Mouse (Mus musculus) forebrain, embryonic 16.5 days (tissue): ENCODE data around the gene Hnrnpdl. TPM values are rescaled to one million over a fixed set of nuclear protein-coding genes. Genes with fewer than 3 reads are reported as not detected.

ENCODE experiments used
- ATAC-seq: fragments of 200-750 bp; cut with Nextera tagmentation; 2 replicates; pipeline ENCODE4 v1.8.0; 2017; ENCODE audit warnings: mild to moderate bottlenecking, moderate library complexity
- H3K27ac ChIP-seq: fragments of 300-500 bp; sonication (generic); 2 replicates; pipeline ENCODE4 v1.5.1; 2014; ENCODE audit warnings: low read length, control low read depth
- H3K27me3 ChIP-seq: fragments of 300-500 bp; sonication (generic); replicated peaks from 2 replicates; pipeline ENCODE4 v1.6.1; 2014; ENCODE audit warnings: low read length; ENCODE audit not compliant: control insufficient read depth, insufficient read depth
- H3K36me3 ChIP-seq: fragments of 300-500 bp; sonication (generic); 2 replicates; pipeline ENCODE4 v1.6.1; 2014; ENCODE audit not compliant: control insufficient read depth, insufficient read depth
- H3K4me1 ChIP-seq: fragments of 300-500 bp; sonication (generic); replicated peaks from 2 replicates; pipeline ENCODE4 v1.6.1; 2014; ENCODE audit warnings: low read length; ENCODE audit not compliant: control insufficient read depth, insufficient read depth
- H3K4me2 ChIP-seq: fragments of 300-500 bp; sonication (generic); 2 replicates; pipeline ENCODE4 v1.6.1; 2014; ENCODE audit warnings: mild to moderate bottlenecking, low read length, control low read depth
- H3K4me3 ChIP-seq: fragments of 300-500 bp; sonication (generic); replicated peaks from 2 replicates; pipeline ENCODE4 v1.5.1; 2014; ENCODE audit warnings: mild to moderate bottlenecking, low read length, control low read depth
- H3K9ac ChIP-seq: fragments of 300-500 bp; sonication (generic); replicated peaks from 2 replicates; pipeline ENCODE4 v1.6.1; 2014; ENCODE audit warnings: low read depth, low read length, control low read depth
- H3K9me3 ChIP-seq: fragments of 300-500 bp; sonication (generic); 2 replicates; pipeline ENCODE4 v1.6.1; 2016; ENCODE audit warnings: low read length; ENCODE audit not compliant: control insufficient read depth
- WGBS: fragments of 180-500 bp; shearing (Covaris S2); extraction: QIAGEN DNeasy Blood & Tissue Kit; methylation state at CpG from one replicate; pipeline ENCODE4 v1.1.7; 2014; 5-methylcytosine and 5-hydroxymethylcytosine counted together
- polyA plus RNA-seq: library from polyadenylated mRNA; unstranded; fragments of >200 nt; fragmentation: Nextera tagmentation; extraction: Ambion mirVana; gene quantifications from 2 replicates; pipeline ENCODE4 v1.2.1, GENCODE M21; 2015

Hnrnpdl gene
- 246 and 250 TPM in 2 replicates for polyA plus RNA-seq

DNA sequence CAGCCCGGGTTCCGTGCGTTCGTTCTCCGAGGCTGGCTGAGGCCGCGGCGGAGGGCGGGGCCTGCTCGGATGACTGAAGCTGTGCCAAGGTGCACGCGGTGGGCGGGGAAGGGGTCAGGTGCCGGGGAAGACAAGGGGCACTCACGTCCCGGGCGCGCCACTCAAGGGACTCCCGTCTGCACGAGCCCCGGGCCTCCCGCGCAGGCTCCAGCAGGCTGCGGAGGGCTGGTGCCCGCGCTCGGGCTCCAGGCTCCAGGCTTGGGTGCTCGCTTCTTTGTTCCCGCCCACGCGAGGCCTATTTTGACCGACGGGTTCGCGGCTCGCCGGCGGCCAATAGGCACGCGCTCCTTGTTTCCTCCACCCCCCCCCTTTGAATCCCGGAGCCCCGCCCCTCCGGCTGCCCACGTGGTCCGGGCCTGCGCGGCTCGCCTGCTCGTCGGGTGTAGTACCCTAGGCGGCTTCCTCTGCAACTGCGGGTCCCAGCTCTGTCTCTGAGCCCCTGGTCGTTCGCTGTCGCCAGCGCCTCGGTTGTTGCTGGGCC, at the start of gene Hnrnpdl, which contains the start of gene Enoph1:
Hnrnpdl (minus strand) TSS at position 63 of the 541 bp plus-strand sequence.
Enoph1 (plus strand) TSS at position 384 of the 541 bp plus-strand sequence.
- peak; percentile 87 for ATAC-seq

DNA sequence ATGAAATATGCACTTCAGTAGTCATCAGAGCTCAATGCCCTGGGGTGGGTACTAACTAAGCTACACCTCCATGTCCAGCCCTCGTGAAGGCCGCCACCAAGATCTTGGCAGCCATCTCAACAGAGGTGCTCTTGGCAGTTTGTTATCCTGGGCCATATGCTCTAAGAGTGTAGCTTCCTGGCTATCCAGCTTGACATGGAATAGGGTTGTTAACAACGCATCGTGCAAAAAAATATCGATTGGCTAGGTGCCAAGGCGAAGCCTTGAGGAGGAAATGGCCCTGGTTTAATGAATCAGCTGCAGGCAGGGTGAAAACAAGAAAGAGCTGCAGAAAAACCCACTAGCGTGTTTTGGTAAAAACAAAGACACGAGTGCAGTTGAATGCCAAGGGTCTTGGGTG, 45.6 kb upstream of the Hnrnpdl start:
- 31% methylated on average over 8 of the region's 8 CpGs for WGBS
- Histone ChIP-seq H3K36me3 (no peaks in the 10 kb centered on the region), H3K27me3 (no peaks in the 10 kb centered on the region), H3K9ac (no peak overlapping the region), H3K4me1 (peaks cover 26% of the 10 kb centered on the region), H3K4me3 (no peak overlapping the region), H3K4me2 (no peak overlapping the region), H3K27ac (peak overlapping the region; percentile 60), H3K9me3 (no peaks in the 10 kb centered on the region)
- ATAC-seq, result peak; percentile 66

More for the DNA sequence above, at the start of gene Hnrnpdl, which contains the start of gene Enoph1:
- WGBS, result under 1% methylated on average over 52 of the region's 57 CpGs
- peak within 1 kb of the TSS; percentile 100 for H3K27ac ChIP-seq
- H3K9me3 ChIP-seq, result no peaks in the 10 kb centered on the region
- H3K4me2 ChIP-seq, result peak within 1 kb of the TSS; percentile 70
- H3K4me3 ChIP-seq, result peak within 1 kb of the TSS; percentile 97
- H3K27me3 ChIP-seq, result no peaks in the 10 kb centered on the region
- peaks cover 7% of the 10 kb centered on the region for H3K36me3 ChIP-seq
- H3K9ac ChIP-seq, result peak within 1 kb of the TSS; percentile 100
- peaks cover 46% of the 10 kb centered on the region for H3K4me1 ChIP-seq

DNA sequence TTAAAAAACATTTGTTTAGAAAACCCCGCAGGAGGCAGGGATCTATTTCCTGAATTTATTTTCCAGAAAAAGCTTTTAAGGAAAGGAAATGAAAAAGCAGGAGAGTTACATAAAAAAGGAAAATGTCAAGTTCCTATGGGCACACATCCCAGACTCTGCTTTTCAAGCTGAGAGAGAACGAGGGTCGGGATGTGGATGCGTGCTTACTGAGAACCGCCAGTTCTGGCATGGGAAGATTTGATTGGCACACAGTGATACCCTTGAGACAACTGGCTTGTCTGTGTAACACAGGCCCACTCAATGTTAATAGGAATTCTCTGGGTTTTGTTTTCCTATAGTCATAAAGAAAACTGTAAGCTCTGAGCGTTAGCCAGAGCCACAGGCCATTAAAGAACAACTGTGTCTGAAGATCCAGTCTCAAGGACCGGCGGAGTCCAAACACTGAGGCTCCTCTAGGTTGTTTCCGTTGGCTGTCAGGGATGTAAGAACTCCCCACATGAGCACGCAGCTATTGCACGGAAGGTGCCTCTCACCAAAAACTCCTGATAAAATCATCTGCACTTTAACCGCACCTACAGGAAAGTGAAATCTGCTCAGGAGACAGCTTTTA, 44.6 kb upstream of the Hnrnpdl start:
- Histone ChIP-seq H3K36me3 (no peaks in the 10 kb centered on the region), H3K27me3 (no peaks in the 10 kb centered on the region), H3K4me1 (peaks cover 29% of the 10 kb centered on the region), H3K4me2 (no peak overlapping the region), H3K9me3 (no peaks in the 10 kb centered on the region), H3K27ac (peak overlapping the region; percentile 75), H3K4me3 (no peak overlapping the region), H3K9ac (0 out of 2 replicates have a peak overlapping the region, but pooled peaks have one; percentile 22)
- WGBS, result 25% methylated on average over 12 of the region's 12 CpGs
- ATAC-seq, result 0 out of 2 replicates have a peak, but pooled peaks have one; percentile 38

- H3K27me3 ChIP-seq, result no peaks in the 10 kb centered on the region
- H3K27ac ChIP-seq, result no peak overlapping the region
- no peak for ATAC-seq
- H3K36me3 ChIP-seq, result no peaks in the 10 kb centered on the region
- H3K9me3 ChIP-seq, result no peaks in the 10 kb centered on the region
- peaks cover 29% of the 10 kb centered on the region for H3K4me1 ChIP-seq
- H3K4me2 ChIP-seq, result no peak overlapping the region
- H3K9ac ChIP-seq, result no peak overlapping the region
- no peak overlapping the region for H3K4me3 ChIP-seq
- WGBS, result 94% methylated on average over 4 of the region's 4 CpGs
These were observed 42.5 kb upstream of the Hnrnpdl start for GRCm38 (mm10) chr5:100082006-100082405.

DNA sequence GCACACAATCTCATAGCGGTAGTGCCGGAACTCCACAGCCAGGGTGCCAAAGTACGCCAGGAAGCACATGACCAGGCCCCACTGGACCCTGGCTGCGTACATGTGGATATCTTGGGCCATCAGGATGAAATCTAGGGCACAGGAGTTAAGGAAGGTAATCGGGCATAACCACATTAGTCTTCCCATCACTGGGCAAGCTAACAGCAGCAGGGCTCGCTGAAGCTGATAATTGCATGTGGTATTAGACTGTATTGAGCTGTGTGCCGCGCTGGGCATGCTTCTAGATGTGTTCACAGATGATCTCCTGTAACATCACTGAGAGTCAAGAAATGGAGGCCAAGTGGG, 40.4 kb upstream of the Hnrnpdl start:
- Histone ChIP-seq H3K9me3 (no peaks in the 10 kb centered on the region), H3K9ac (no peak overlapping the region), H3K4me1 (peaks cover 18% of the 10 kb centered on the region), H3K27ac (no peak overlapping the region), H3K4me3 (no peak overlapping the region), H3K4me2 (no peak overlapping the region), H3K36me3 (no peaks in the 10 kb centered on the region), H3K27me3 (no peaks in the 10 kb centered on the region)
- 73% methylated on average over 8 of the region's 8 CpGs for WGBS
- ATAC-seq, result no peak

GRCm38 (mm10) chr5:100079040-100079930, 39.8 kb upstream of the Hnrnpdl start:
- Histone ChIP-seq H3K4me1 (peaks cover 14% of the 10 kb centered on the region), H3K27ac (no peak overlapping the region)
- peak; percentile 45 for ATAC-seq

DNA sequence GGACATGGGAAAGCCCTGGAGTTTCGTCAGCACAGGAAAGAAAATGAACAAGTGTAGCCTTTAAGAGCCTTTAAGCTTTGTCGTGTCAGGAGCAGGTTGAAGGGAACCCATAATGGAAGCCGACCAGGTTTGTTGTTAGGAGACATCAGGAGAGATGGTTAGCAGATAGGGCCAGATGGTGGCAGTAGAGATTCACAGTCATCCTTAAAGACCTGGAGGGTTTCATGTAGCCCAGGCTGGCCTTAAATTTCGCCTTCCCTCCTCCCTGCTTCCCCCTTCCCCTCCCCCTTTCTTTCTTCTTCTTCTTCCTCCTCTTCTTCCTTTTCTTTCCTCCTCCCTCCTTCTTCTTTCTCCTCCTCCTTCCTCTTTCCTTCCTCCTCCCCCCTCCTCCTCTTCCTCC, 35.1 kb upstream of the Hnrnpdl start:
- H3K27me3 ChIP-seq, result no peaks in the 10 kb centered on the region
- H3K36me3 ChIP-seq, result no peaks in the 10 kb centered on the region
- 67% methylated on average over 4 of the region's 4 CpGs for WGBS
- H3K4me2 ChIP-seq, result no peak overlapping the region
- no peaks in the 10 kb centered on the region for H3K9me3 ChIP-seq
- H3K27ac ChIP-seq, result no peak overlapping the region
- H3K4me3 ChIP-seq, result no peak overlapping the region
- no peak for ATAC-seq
- H3K4me1 ChIP-seq, result peaks cover 4% of the 10 kb centered on the region
- H3K9ac ChIP-seq, result no peak overlapping the region

More at GRCm38 (mm10) chr5:100079040-100079930, 39.8 kb upstream of the Hnrnpdl start:
- Histone ChIP-seq H3K4me2 (peak overlapping the region; percentile 35), H3K4me3 (peak overlapping the region; percentile 6), H3K36me3 (no peaks in the 10 kb centered on the region), H3K9ac (peak overlapping the region; percentile 0; the same call in 1 of the 2 replicates), H3K9me3 (no peaks in the 10 kb centered on the region), H3K27me3 (no peaks in the 10 kb centered on the region)
- 37% methylated on average over 36 of the region's 36 CpGs for WGBS

- WGBS, result 20% methylated on average over 9 of the region's 9 CpGs
- no peak overlapping the region for H3K4me2 ChIP-seq
These were observed 33.1 kb upstream of the Hnrnpdl start for GRCm38 (mm10) chr5:100072557-100072956.

GRCm38 (mm10) chr5:100071541-100071940, 32.1 kb upstream of the Hnrnpdl start:
- Histone ChIP-seq H3K36me3 (0 out of 2 replicates have a peak, but pooled peaks cover 4% of the 10 kb centered on the region), H3K9me3 (no peaks in the 10 kb centered on the region), H3K9ac (no peak overlapping the region), H3K4me2 (no peak overlapping the region), H3K4me3 (no peak overlapping the region), H3K27ac (no peak overlapping the region), H3K27me3 (no peaks in the 10 kb centered on the region), H3K4me1 (0 out of 2 replicates have a peak, but pooled peaks cover 3% of the 10 kb centered on the region)
- 86% methylated on average over 5 of the region's 5 CpGs for WGBS
- ATAC-seq, result no peak

More at GRCm38 (mm10) chr5:100072557-100072956, 33.1 kb upstream of the Hnrnpdl start:
- Histone ChIP-seq H3K4me1 (no peaks in the 10 kb centered on the region; the same call in 1 of the 2 replicates), H3K9me3 (no peaks in the 10 kb centered on the region), H3K36me3 (0 out of 2 replicates have a peak, but pooled peaks cover 3% of the 10 kb centered on the region), H3K9ac (no peak overlapping the region), H3K27ac (no peak overlapping the region), H3K4me3 (no peak overlapping the region), H3K27me3 (no peaks in the 10 kb centered on the region)
- ATAC-seq, result no peak
